Mouse (Mus musculus) forebrain, embryonic 13.5 days (tissue): ENCODE measurements at regions not wholly inside any gene's neighbourhood (a gene's known extent, or its start where the extent isn't known, plus 50 kb on each side); places are given as distances from the start of the nearest gene placed in this dataset.

Experiments used
- ATAC-seq: fragments of 200-750 bp; cut with Nextera tagmentation; 2 replicates; pipeline ENCODE4 v1.8.0; 2017
- H3K27ac ChIP-seq: fragments of 300-500 bp; sonication (generic); 2 replicates; pipeline ENCODE4 v1.5.1; 2015; ENCODE audit warnings: inconsistent platforms, mild to moderate bottlenecking, moderate library complexity
- H3K27me3 ChIP-seq: fragments of 300-500 bp; sonication (generic); 2 replicates; pipeline ENCODE4 v1.6.1; 2015; ENCODE audit warnings: mild to moderate bottlenecking, inconsistent platforms
- H3K36me3 ChIP-seq: fragments of 300-500 bp; sonication (generic); 2 replicates; pipeline ENCODE4 v1.6.1; 2015; ENCODE audit warnings: mild to moderate bottlenecking, inconsistent platforms; ENCODE audit not compliant: poor library complexity, severe bottlenecking
- H3K4me1 ChIP-seq: fragments of 300-500 bp; sonication (generic); 2 replicates; pipeline ENCODE4 v1.6.1; 2015; ENCODE audit warnings: inconsistent platforms
- H3K4me2 ChIP-seq: fragments of 300-500 bp; sonication (generic); 2 replicates; pipeline ENCODE4 v1.6.1; 2015; ENCODE audit warnings: inconsistent platforms, mild to moderate bottlenecking, moderate library complexity
- H3K4me3 ChIP-seq: fragments of 300-500 bp; sonication (generic); 2 replicates; pipeline ENCODE4 v1.5.1; 2015; ENCODE audit warnings: mild to moderate bottlenecking, inconsistent platforms
- H3K9ac ChIP-seq: fragments of 300-500 bp; sonication (generic); 2 replicates; pipeline ENCODE4 v1.6.1; 2015; ENCODE audit warnings: mild to moderate bottlenecking, inconsistent platforms
- H3K9me3 ChIP-seq: fragments of 300-500 bp; sonication (generic); replicated peaks from 2 replicates; pipeline ENCODE4 v1.6.1; 2016; ENCODE audit warnings: inconsistent platforms
- WGBS: fragments of 180-500 bp; shearing (Covaris S2); methylation state at CpG from one replicate; pipeline ENCODE4 v1.1.7; 2015; 5-methylcytosine and 5-hydroxymethylcytosine counted together

DNA sequence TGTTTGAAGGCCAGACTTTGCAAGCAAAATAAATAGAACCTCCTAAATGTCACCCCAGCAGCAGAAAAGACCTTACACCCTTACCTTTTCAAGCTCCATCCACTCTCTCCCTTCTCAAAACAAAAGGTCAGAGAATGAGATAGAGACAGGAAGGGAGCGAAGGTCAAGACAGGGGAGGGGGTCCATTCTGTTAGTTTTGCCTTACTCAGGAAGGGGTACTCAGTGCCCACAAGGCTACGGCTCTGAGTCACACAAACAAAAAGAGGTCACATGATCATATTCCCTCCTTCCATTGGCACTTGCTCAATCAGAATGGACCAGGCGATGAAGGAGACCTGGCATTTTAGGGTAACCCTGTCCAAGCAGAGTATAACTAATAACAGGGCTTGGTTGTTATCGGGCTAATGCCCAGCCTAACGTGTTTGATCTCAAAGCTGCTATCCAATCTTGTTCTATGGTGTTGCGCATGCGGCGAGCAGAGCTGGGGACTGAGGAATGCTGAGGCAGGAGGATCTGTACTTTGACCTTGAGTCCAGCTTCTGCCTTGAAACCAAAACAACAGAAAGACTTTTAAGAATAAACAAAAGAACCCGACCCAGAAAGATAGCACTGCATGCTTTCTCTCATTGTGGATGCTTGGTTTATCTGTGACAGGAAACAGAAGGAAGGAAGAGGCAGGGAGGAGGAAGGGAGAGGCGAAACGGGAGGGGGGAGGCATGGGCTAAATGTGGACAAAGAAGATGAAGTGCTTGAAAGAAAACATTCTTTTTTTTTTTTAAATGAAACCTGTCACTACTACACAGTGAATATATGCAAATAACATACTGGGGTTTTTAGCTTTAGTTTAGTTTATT, 184.5 kb downstream of the Ankrd50 start:
- Histone ChIP-seq H3K27ac (peak overlapping the region; percentile 20; the same call in 1 of the 2 replicates), H3K9me3 (no peaks in the 10 kb centered on the region), H3K36me3 (no peaks in the 10 kb centered on the region), H3K4me2 (no peak overlapping the region), H3K27me3 (no peaks in the 10 kb centered on the region), H3K4me3 (no peak overlapping the region), H3K9ac (no peak overlapping the region), H3K4me1 (peaks cover 17% of the 10 kb centered on the region)
- 80% methylated on average over 11 of the region's 11 CpGs for WGBS
- peak; percentile 44 for ATAC-seq

DNA sequence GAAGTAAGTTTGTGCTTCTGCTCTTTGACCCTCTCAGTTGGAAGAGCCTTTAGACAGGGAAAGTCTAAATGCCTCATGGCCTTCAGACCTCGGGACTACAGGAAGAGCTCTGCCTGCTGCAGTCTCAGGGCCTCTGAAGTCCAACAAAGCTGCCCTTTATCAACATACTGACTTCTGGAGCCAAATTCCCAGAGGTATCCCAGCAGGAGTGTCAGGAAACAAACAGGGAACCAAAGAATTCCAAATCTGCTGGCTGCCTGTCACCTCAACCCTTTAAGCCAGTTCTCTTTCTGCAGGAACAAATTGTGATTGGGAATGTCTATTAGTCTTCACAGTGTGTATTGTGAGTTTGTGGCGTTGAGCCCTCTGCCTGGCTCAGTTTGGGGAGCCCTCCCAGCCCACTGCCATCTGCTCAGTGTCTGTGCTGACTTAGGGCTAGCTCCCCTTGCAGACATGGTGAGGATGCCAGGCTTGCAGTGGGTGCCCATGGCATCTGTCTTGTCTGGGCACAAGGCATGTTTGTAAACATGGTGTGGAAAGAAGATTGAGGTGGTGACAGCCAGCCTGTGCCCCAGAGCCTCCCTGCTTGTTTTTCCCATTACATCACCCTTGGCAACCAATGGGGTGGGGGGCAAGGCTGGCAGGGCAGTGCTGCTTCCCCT, 185.3 kb downstream of the Ankrd50 start:
- Histone ChIP-seq H3K4me1 (peaks cover 17% of the 10 kb centered on the region), H3K27me3 (no peaks in the 10 kb centered on the region), H3K4me3 (no peak overlapping the region), H3K9ac (no peak overlapping the region), H3K27ac (peak overlapping the region; percentile 44), H3K4me2 (no peak overlapping the region), H3K36me3 (no peaks in the 10 kb centered on the region), H3K9me3 (no peaks in the 10 kb centered on the region)
- WGBS = 17% methylated on average over 2 of the region's 2 CpGs
- ATAC-seq = peak; percentile 98

DNA sequence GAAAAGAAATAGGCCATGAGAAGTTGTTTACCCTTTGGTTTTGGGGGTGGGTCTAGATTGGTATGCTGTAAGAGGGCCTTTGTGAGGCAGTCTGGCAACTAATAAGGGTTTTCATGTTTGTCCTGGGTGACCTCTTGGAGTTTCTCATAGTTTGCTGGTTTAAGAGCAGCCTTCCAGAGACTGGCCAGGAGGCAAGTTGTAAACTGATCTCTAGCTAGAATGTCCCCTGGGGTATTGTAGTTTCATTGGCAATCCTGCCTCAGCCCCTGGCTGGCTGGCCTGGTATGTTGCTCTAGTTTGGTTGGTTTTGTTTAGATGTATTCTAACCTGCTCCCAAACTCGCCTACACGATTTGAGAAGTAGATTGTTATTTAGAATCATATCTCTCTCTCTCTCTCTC, 187.1 kb downstream of the Ankrd50 start:
- 76% methylated on average over 2 of the region's 2 CpGs for WGBS
- H3K9me3 ChIP-seq = no peaks in the 10 kb centered on the region
- no peak overlapping the region for H3K4me3 ChIP-seq
- no peaks in the 10 kb centered on the region for H3K27me3 ChIP-seq
- no peak overlapping the region for H3K27ac ChIP-seq
- peaks cover 17% of the 10 kb centered on the region for H3K4me1 ChIP-seq
- no peak overlapping the region for H3K9ac ChIP-seq
- ATAC-seq = no peak
- H3K4me2 ChIP-seq = no peak overlapping the region
- H3K36me3 ChIP-seq = no peaks in the 10 kb centered on the region

DNA sequence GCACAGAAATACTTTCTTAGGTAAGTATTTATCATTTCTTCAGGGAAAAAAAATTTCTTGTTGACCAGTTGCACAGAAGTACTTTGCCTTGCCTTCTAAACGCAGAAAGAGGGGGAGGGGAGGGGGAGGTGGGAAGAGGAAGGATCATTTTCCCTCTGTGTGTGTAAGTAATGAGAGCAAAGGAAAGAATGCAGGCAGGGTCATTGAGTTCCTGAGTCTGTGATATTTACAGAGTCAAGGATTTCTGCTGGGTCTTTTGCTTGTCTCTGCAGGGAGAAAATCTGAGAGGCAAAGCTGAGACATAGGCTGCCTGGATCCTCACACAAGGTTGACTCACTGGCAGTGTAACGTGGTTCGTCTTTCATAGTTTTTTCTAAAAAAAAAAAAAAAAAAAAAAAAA, 195.6 kb downstream of the Ankrd50 start:
- no peaks in the 10 kb centered on the region for H3K27me3 ChIP-seq
- H3K27ac ChIP-seq = no peak overlapping the region
- no peak for ATAC-seq
- no peaks in the 10 kb centered on the region for H3K4me1 ChIP-seq
- no peaks in the 10 kb centered on the region for H3K36me3 ChIP-seq
- H3K9me3 ChIP-seq = no peaks in the 10 kb centered on the region
- no peak overlapping the region for H3K9ac ChIP-seq
- H3K4me2 ChIP-seq = no peak overlapping the region
- 39% methylated on average over 3 of the region's 3 CpGs for WGBS
- no peak overlapping the region for H3K4me3 ChIP-seq

DNA sequence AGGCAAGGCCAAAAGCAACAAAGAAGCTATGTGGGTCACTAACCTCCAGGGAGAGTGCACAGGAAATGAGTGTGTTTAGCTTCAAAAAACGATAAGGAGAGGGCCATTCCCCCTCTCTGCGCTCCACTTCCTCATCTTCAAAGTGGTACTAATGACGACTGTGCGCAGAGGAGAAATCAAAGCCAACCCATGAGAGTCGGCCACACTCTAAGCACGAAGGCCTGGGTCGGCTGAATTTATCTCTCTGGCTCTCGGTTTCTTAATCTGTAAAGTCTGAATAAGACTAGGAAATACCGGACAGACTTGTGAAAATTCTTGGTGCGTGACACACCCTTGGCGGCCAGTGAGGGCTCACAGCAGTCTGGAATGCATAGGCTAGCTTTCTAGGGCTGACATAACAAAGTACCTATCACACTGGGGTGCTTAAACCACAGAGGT, 200.9 kb downstream of the Ankrd50 start:
- no peaks in the 10 kb centered on the region for H3K27me3 ChIP-seq
- H3K4me3 ChIP-seq = no peak overlapping the region
- H3K4me2 ChIP-seq = no peak overlapping the region
- no peaks in the 10 kb centered on the region for H3K4me1 ChIP-seq
- H3K9me3 ChIP-seq = no peaks in the 10 kb centered on the region
- H3K9ac ChIP-seq = no peak overlapping the region
- 77% methylated on average over 11 of the region's 11 CpGs for WGBS
- H3K27ac ChIP-seq = no peak overlapping the region
- no peaks in the 10 kb centered on the region for H3K36me3 ChIP-seq
- no peak for ATAC-seq

DNA sequence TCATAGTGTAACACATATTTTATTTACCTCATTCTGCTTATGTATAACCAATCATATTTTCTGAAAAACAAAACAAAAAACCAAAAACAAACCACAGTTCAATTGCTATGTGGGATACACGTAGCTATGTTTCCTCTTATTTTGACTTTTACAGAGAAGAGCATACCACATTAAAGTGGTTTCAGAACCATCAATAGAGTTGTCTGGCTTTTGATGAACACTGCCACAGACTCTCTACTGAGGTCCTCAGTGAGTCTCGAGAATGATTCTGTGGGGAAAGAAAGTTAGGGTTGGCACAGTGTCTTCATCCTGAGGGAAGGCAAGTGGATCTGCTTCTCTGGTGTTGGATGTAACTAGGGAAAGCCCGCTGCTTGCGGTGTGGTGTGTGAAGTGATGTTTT, 201.8 kb downstream of the Ankrd50 start:
- no peaks in the 10 kb centered on the region for H3K36me3 ChIP-seq
- H3K27ac ChIP-seq = no peak overlapping the region
- H3K27me3 ChIP-seq = no peaks in the 10 kb centered on the region
- no peak for ATAC-seq
- H3K4me1 ChIP-seq = no peaks in the 10 kb centered on the region
- no peaks in the 10 kb centered on the region for H3K9me3 ChIP-seq
- no peak overlapping the region for H3K4me3 ChIP-seq
- H3K9ac ChIP-seq = no peak overlapping the region
- 92% methylated on average over 4 of the region's 4 CpGs for WGBS
- no peak overlapping the region for H3K4me2 ChIP-seq

DNA sequence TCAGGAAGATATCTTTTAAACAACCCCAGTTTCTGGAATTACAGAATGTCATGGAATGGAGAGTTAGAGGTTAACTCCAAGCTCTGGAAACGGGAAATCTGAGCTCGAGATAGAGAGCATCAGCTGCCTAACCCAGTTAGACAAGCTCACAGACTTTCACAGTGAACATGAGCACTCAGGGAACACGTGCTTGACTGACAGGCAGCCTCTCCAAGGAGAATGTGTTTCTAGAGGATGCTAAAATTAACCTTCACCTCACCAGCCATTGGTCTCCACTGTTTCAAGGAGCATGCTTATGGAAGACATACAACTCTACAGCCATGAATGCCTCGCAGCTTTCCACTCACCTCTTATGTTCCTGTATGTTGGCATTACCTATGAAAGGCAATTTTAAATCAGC, 203.0 kb downstream of the Ankrd50 start:
- no peak overlapping the region for H3K27ac ChIP-seq
- ATAC-seq = no peak

DNA sequence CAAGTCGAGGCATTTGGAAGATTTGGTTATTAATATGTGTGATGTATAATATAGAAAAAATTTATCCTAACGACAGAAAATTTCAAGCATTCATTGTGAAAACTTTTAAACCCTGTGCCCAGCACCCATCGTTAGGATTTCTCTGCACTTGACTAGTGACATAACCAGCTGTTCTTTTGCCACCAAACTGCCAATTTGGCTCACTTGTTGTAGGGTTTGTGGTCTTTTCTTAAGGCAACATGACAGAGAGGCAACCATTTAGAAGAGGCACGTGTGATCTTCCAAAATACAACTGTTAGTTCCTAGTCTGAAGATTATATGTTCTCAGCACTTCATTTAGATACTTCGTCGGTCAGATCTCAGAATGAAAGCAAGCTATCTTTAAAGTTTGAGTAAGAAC, 203.8 kb downstream of the Ankrd50 start:
- Histone ChIP-seq H3K4me1 (no peaks in the 10 kb centered on the region), H3K9me3 (no peaks in the 10 kb centered on the region), H3K36me3 (no peaks in the 10 kb centered on the region), H3K4me3 (no peak overlapping the region), H3K9ac (no peak overlapping the region), H3K27ac (no peak overlapping the region), H3K4me2 (no peak overlapping the region), H3K27me3 (no peaks in the 10 kb centered on the region)
- 76% methylated on average over 6 of the region's 6 CpGs for WGBS
- no peak for ATAC-seq

More for the DNA sequence above, 203.0 kb downstream of the Ankrd50 start:
- Histone ChIP-seq H3K4me2 (no peak overlapping the region), H3K27me3 (no peaks in the 10 kb centered on the region), H3K4me1 (no peaks in the 10 kb centered on the region), H3K36me3 (no peaks in the 10 kb centered on the region), H3K4me3 (no peak overlapping the region), H3K9me3 (no peaks in the 10 kb centered on the region), H3K9ac (no peak overlapping the region)
- 71% methylated on average over 4 of the region's 4 CpGs for WGBS

DNA sequence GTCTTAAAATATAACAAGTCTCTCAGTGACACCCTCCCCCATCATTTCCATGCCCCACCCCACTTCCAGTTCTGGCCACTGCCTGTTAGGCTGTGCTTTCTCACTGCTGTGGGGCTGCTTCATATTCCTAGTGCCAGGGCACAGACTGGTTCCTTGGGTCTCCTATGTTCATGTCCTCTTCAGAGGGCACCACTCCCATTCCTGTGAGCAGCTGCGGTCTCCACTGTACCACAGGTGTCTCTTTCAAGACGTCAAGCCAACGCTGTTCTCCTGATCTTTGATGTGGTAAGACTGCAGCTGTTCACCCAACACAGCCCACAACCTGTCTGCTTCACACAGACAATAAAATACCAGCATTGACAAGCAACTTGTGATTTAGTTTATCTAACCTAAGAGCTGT, 204.5 kb downstream of the Ankrd50 start:
- Histone ChIP-seq H3K9me3 (no peaks in the 10 kb centered on the region), H3K36me3 (no peaks in the 10 kb centered on the region), H3K4me2 (no peak overlapping the region), H3K27ac (no peak overlapping the region), H3K4me3 (no peak overlapping the region), H3K27me3 (no peaks in the 10 kb centered on the region), H3K9ac (no peak overlapping the region), H3K4me1 (no peaks in the 10 kb centered on the region)
- no peak for ATAC-seq
- WGBS = 97% methylated on average over 3 of the region's 3 CpGs

DNA sequence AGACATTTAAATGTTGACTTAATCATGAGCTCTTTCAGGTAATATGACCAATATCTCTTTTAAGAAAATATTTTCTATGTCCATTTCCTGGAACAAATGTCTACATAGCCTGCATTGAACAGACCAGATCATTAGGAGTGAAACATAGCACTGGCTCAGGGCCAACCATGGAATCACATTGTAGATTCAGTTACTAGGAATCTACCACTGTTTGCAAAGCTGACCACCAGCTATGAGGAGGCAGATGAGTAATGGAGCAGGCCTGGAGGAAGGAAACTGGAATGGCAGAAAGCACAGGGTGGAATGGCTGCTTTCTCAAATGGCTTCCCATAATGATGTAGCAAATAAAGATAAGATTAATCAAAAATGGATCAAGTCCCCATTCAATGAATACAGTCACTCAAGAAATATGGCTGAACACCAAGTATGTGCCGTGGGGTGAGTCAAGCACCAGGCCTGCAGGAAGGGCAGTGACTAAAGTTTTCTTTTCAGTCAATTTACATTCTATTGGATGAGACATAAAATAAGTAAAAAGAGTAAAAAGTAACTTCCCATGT, 207.6 kb downstream of the Ankrd50 start:
- no peaks in the 10 kb centered on the region for H3K9me3 ChIP-seq
- no peak overlapping the region for H3K4me2 ChIP-seq
- H3K27me3 ChIP-seq = no peaks in the 10 kb centered on the region
- 94% methylated on average over 1 of the region's 1 CpGs for WGBS
- no peak for ATAC-seq
- no peak overlapping the region for H3K4me3 ChIP-seq
- no peaks in the 10 kb centered on the region for H3K4me1 ChIP-seq
- H3K27ac ChIP-seq = no peak overlapping the region
- H3K36me3 ChIP-seq = no peaks in the 10 kb centered on the region
- H3K9ac ChIP-seq = no peak overlapping the region

DNA sequence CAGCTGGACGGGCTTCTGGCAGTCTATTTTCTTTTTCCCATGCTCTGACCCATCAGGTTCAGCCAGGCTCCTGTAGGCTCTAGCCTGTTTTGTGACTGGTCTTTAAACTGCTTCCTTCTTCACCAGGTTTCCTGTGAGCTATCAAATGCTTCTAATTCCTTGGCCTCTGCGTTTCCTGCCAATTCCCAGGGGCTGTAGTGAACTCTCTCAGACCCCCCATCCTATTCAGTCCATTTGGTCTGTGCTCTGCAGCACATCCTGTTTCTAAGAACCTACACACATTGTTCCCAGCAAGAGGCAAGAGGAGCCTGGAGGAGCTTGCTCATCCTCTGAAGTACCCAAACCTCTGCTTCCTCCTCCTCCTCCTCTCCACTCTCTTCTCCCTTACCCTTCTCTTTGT, 209.3 kb downstream of the Ankrd50 start:
- Histone ChIP-seq H3K4me3 (no peak overlapping the region), H3K4me1 (no peaks in the 10 kb centered on the region), H3K27me3 (no peaks in the 10 kb centered on the region), H3K27ac (no peak overlapping the region), H3K9me3 (no peaks in the 10 kb centered on the region), H3K4me2 (no peak overlapping the region), H3K9ac (no peak overlapping the region), H3K36me3 (no peaks in the 10 kb centered on the region)
- ATAC-seq = no peak
- WGBS = 87% methylated on average over 2 of the region's 2 CpGs

DNA sequence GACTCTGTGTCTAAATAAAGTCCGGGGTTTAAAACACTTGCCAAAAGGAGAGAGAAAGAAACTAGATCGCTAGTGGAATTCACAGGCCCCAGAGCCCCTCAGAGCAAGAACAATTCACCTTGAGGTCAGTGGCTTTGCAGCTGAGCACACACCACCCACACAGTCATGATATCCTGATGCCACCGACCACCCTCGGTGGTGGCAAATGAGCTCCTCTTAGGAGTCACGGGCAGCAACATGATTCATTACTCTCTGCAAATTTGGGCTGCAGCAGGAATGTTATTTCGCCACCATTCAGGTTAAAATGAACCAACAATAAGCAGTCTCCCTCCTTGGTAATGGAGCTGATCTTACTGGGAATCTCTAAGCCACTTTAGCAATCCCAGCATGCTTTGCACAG, 213.9 kb downstream of the Ankrd50 start:
- H3K4me2 ChIP-seq = no peak overlapping the region
- no peak overlapping the region for H3K4me3 ChIP-seq
- H3K4me1 ChIP-seq = no peaks in the 10 kb centered on the region
- no peak overlapping the region for H3K27ac ChIP-seq
- H3K36me3 ChIP-seq = no peaks in the 10 kb centered on the region
- no peak for ATAC-seq
- H3K27me3 ChIP-seq = no peaks in the 10 kb centered on the region
- no peaks in the 10 kb centered on the region for H3K9me3 ChIP-seq
- no peak overlapping the region for H3K9ac ChIP-seq
- WGBS = 71% methylated on average over 6 of the region's 6 CpGs
